Mouse (Mus musculus) yolk sac, embryonic 10.5 days (tissue): ENCODE data around the gene Gatb.

Experiments
- DNase-seq: peaks from one replicate; pipeline ENCODE4 v3.0.0-alpha.2; 2017; ENCODE audit warnings: low spot score

The Gatb gene

DNA sequence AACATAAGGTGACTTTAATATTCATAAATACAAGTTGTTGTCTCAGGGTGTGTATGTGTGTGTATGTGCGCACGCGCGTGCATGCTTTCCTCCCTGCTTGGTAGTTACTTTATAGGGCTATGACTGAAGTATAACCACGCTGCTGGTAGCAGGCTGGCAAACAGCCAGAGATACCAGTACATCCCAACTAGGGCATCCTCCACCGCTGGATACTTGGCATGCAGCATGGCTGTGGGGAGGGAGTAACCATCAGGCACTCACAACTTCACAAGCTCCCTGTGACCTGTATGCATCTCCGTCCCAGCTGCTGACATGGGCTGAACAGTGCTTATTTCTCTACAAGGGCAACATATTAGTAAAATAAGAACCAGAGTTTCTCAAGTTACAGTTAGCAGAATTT, 85.8 kb downstream of the Gatb start:
- DNase-seq, result no peak

DNA sequence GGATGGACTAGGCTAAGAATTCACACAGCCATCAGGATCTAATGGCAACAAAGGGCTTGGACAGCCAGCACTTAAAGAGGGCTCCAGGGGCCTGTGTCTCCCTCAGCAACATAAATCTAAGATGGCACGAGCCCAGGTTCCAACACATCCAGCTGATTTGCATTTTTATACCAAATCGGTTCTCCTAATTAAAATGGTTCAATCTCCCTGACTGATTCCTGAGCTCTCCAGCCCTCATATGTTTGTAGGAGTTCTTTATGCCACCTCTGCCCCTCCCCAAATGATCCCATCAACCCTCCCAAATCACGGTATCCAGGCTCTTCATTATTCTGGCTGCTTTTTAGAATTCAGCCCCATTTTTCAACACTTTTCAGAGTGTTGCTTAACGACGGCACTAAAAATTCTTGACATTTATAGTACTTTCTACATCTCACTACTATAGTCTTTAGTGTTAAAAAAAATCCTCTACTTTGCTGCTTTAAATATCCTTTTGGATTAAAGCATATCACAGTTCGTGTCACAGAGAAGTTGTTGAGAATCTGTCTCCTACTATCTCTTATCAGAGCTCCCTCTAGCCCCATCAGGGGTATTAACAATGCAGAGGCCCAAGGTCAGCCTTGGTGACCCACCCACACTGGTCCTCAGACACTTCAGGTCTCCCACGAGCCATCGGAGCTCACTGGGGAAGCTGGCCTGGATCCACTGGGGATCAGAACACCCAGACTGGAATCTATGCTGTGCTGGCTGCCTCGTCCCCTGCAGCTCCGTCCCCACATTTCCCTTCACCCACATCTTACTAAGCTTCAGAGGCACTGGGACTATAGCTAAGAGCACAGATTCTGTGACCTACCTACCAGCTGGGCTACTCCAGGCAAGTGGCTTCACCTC, 88.3 kb downstream of the Gatb start:
- no peak for DNase-seq

DNA sequence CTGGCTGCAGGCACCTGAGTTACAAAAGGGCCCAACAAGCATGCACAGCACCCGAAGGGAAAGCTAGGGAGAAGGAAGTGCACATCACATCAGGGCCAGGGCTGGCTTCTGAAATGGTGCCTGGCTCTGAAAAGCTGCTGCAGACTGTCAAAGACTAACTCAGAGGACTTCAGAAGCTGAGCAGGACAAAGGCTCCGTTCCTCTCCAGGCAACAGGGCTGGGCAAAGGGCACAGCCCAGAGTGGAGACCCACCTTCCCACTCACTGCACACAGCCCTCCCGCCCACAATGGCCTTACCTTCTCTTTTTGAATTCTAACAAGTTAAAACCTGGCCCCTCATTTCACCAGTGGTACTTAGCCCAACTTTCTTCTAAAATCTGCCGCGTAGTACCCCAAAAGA, 89.9 kb downstream of the Gatb start:
- no peak for DNase-seq

DNA sequence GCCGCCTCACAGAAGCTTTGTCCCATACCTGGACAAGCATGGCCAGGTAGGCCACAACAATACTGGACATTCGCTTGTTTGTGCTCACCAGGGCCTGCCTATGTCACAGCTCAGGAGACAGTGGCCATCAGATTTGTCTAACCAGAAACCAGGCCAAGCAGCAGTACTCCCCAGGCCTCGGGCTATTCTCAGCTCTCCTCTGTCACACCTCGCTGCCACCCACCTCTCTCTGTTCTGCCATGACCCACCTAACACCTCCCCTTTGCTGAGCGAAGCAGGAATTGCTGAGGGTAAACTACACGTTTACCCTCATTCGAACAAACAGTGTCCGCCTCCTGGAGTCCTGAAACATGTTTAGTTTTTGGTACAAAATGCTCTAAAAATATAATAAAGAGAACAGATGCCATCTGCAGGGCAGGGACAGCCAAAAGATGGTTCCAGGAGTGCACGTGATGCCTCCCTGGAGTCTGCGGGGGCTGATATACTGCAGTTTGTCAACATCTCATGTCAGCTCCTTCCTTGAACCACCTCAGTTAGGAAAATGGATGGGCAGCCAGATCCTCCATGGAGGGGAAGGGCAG, 90.8 kb downstream of the Gatb start:
- no peak for DNase-seq

DNA sequence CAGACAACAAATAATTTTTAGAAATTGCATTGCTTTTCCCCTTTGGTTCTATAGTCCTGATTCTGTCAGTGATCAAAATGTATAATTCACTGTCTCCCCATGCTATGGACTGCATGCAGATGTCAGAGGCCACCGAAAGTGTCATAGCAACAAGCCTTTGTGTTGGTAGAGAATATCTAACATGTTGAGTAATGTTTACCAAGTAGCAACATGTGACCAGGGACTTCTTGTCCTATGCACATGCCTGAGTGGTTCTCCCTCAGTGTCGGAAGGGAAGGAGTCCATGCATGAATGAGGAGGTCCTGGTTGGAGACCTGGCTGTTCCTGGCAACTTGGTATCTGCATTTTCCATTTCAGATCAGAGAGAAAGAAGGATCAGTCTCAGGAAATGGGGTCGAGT, 92.2 kb downstream of the Gatb start:
- no peak for DNase-seq

DNA sequence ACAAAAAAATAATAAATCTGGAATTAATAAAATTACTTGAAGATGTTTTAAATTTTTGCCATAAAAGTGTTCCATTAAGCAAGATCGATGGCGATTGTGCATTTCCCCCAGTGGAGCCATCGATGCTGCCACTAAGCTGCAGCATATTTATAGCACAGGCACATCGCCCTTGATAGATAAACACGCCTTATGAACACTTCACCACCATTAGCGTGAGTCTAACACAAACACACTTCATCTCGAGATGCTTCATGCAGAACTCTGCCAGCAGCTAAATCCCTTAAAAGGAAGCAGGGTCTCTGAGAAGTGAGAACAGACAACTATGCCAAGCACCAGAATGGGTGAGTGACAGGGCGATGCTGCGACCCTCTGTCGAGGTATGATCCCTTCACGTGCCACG, 92.8 kb downstream of the Gatb start:
- no peak for DNase-seq

DNA sequence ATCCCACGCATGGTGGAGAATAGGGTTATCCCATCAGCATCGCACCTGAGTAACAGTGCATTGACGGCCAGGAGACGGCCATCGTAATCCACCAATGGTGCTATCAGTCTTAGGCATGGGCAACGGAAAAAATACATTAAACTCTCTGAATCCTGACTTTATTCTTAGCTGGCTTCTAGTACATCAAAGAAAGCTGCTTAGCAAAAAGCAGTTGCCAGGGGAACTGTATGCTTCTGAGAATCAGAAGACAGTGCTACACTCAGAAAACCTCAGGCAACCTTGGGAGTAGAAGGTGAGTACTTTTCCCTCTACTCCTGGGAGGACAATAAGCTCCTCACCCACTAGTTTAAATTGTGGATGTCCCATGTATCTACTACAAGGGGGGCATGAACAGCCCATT, 93.8 kb downstream of the Gatb start:
- DNase-seq, result no peak

DNA sequence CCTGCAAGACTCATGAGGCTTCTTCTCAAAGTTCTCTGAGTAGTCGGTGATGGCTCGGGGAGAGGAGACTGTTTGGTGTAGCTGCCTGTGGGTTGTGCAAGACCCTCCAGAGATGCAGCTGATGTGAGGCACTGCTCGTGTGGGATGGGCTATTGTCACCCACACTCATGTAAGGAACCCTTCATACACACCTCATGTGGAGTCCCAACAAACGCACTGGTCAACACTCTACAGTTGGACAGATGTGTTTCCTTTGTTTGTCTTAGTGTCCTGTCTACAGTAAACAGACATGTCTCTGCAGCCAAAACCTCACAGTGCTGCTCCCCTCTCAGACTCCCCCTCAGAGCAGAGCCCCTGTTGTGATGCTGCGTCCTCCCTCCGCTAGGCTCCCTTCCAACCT, 95.9 kb downstream of the Gatb start:
- DNase-seq, result no peak

DNA sequence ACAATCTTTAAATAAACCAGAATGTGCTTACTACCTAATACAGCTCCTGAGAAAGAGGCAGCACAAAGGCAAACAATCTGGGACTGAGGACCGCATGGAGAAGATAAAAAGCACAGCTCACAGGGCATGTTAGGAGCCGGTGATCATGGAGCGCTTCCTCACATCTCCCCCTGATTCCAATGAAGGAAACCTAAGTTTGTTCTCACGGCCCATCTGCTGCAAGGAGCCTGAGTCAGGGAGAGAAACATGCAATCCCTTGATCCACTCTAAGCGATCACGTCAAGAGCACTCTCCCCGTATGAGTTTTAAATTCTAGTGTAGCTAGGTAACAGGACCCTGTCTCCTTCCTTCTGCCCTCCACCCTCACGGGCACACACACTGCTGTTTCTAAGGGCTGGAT, 103.2 kb downstream of the Gatb start:
- no peak for DNase-seq

DNA sequence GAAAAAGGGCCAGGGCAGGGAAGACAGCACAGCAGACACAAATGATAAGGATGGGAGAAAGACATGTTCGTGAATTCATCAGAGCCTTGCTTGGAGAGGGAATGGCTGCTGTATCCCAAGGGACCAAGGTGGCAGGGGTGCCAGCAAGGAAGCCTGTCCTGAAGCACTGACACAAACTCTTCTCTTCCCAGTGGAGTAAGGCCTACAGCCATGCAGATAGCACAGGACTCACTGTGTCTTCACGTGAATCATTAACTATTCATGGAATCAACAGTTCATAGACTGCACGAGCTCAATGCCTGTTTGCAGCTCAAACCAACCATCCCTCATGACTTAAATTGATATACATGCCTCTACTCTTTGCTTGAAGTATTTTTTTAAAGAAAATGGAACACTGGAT, 104.0 kb downstream of the Gatb start:
- DNase-seq, result no peak

DNA sequence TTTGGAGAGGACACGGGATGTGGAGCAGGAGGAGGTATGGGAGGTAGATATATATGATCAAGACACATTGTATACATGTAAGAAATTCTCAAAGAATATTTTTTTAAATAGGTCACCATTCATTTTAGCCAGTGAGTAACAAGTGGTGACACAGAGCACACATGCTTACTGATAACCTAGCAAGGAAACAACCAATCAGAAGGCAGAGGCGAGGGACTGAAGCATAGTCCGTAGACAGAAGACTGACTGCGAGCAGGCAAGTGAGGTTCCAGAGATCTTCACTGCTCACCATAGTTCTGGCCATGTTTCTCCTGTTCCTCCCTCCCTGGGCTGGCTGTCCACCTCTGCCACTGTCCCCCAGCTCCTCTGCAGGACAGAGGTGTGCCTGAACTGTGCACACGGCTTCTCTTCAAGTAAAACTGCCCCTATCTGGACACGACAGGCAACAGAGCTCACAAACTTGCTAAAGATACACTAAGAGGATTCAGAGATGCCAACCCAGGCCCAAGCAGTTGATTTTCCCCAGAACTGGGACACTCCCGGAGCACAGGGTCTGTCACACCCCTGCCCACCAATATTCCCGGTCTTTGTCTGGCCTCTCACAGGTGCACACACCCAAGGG, 105.5 kb downstream of the Gatb start:
- DNase-seq, result no peak

DNA sequence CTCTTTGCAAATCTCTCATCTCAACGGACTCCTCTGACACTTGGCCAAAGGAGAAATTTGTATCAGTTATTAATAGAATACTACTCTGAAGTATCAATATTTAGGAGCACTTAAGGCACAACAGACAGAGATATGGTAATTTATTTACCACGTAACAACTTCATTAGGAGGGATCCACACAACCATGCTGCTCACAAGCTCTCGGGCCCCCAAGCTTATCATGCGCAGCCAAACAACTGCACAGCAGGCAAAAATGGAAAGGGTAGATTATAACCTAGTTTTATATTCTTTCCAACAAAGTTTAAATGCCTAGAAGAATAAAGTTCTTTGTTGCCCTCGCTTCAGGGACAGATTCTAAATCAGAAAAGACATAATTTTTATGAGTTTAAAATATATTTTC, 106.0 kb downstream of the Gatb start:
- DNase-seq, result no peak

DNA sequence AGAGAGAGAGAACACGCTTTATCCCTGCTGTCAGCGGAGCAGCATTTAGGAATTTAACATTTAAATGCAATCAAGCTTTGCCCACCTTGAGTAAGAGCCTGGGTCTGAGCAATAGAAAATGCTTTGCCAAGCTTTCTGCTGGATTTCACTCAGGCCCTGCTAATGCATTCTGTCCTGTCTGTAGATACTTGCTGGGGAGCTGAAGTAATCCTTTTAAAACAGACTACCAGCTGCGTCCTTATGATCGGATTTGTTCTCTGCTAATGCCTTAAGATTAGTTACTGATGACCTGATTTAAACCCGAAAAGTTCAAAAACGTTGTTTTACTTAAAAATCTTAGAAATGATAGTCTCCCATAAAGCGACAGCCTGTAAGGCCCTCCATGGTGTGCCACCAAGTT, 107.2 kb downstream of the Gatb start:
- DNase-seq, result no peak

DNA sequence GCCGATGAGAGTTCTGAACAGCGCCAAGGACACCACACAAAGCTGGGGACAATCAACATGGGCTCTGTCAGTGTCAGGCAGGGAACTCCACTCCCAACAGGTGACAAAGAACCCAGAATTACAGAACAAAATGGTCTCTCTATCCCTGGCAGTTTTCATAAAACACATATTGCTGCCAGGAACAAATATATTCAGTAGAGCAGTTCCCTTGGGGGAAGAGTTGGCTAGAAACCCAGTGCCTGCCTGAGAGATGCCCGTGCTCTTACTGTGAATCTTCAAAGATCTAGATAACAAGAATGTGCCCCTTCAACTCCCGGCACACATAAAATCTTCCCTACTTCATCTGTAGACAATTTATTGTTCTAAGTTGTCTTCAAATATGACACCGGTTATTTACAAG, 109.7 kb downstream of the Gatb start:
- DNase-seq, result no peak

DNA sequence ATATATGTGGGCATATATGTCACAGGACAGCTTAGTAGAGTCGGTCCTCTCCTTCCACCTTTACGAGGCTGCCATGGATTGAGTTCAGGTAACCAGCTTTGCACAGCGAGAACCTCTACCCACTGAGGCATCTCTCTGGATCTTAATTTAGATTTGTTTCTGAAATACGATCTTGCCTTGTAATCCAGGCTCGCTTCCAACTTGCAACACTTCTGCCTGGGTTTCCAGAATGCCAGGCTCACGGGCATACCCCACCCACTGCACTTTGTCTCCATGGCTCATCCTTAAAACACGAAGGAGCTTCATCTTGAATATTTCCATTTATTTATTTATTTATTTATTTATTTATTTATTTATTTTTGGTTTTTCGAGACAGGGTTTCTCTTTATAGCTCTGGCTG, 111.4 kb downstream of the Gatb start:
- no peak for DNase-seq

DNA sequence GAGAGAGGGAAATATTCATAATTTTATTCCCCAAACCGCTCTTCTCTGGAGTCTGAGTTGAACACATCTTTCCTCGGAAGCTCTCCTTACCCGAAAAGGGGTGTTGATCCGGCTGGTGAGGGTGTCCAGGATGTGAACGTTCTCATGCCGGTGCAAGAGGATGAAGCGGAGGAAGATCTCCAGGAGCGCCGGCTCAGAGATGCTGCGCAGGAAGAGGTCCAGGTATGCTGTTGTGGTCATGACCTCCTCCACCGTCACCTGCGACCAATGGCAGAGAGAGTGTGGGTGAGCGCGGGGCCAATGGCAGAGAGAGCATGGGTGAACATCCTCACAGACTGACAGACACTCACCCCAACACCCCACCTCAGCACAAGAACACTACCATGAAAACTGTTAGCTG, 114.4 kb downstream of the Gatb start:
- DNase-seq, result no peak

DNA sequence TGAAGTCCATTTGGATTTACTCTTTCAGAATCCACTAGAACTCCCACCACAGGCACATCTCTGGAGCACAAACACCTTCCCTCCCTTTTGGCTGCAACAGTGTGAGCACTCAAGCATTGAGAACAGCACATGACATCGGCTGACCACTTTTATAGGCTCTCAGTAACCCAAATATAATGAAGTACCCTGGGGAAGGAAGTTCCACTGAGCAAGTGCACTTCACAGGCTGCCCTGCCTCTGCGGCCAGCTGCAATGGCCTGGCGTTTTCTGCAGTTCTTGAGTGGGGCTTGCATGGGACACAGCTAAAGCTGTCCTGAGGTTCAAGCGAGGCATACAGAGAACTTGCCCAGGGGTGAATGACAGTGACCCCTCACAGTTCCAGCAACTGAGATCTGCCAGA, 117.2 kb downstream of the Gatb start:
- no peak for DNase-seq

DNA sequence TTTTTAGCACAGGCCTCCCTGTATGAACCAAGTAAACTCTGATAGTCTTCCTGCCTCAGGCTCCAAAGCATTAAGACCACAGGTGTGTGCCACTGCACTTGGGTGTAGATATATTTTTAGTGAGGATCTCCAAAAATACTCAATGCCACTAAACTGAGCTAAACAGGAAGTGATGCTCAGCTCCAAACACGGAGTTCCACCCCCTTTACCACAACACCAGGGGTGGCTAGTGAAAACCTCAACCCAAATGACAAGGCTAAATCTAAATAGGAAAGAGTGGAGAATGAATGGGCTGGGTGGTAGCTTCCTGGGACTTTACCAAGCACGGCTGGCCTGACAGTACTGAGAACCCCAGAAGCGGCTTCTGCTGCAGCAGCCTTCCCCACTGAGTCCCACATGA, 119.1 kb downstream of the Gatb start:
- DNase-seq, result no peak

DNA sequence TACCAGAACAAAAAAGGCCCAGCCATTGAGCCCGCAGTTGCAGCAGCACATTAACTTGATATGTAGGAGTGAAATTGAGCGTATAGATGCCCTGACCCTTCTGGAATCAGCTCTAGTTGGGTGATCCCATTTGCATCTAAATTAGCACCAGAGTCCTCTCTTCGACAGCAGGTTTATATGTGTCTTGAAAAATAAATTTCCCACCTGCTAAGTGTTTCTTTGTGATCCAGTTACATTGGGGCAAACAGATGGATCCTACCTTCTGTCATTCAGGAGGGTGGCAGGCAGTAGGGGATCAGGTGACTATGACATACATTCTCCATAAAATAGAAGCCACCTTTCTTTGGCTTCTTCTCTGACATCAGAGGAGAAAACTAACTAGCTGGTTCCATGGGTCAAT, 121.1 kb downstream of the Gatb start:
- no peak for DNase-seq

DNA sequence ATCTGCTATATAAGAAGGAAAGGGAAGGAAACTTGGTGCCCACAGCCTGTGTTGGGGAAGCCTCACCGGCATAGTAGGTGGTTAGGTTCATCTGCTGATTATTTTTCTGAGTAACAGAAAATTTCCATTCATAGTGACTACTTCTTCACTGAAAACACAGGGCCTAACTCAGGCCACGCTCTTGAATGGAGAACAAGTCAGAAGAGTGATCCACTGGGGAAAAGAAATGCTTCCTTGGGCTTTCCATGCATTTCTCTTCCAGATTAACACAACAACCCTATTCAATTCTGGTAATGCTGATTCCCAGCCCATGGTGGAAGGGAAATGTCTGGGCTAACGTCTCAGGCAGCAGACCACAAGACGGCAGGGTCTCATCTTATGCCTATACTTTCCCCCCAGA, 124.6 kb downstream of the Gatb start:
- no peak for DNase-seq

DNA sequence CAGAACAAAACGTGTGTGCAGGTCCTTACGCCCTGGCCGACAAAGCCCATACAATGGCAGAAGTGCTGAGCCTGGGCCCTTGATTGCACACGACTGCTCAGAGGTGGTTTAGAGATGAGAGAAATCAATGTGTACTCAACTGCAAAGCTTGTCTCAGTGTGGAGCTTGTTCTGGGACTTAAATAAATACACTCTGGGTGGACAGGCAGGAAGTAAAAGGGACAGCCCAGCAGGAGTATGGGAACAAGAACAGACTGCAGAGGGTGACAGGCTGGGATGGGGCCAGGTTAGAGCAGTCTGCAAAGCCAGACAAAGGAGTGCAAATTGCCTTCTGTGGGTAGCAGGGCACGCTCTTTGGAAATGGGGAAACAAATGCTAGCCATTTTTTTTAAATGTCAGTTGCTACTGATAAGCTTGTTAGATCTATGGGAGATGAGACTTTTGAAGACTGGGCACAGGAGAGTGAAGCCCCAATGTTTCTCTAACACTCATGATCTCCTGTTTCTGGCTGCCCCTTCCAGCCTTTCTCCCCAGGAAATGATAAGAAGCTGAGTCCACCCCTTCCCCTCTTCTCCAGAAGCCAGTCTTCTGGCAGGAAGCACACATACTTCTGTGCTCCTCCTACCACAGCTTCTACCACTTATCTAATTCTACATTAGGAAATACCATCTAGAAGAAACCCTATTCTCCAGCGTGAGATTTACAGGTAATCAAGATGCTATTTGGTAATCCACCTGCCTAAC, 129.4 kb downstream of the Gatb start:
- no peak for DNase-seq
